Mouse (Mus musculus): Measurements from ENCODE around the gene Akap1. TPM values are rescaled to one million over a fixed set of nuclear protein-coding genes. Genes with fewer than 3 reads are reported as not detected.
A peak's percentile ranks its signal among the peaks of the same experiment; 100 is the strongest.

Gene Akap1
- total RNA-seq, 2 experiments from 2014 or later: 114 TPM

DNA sequence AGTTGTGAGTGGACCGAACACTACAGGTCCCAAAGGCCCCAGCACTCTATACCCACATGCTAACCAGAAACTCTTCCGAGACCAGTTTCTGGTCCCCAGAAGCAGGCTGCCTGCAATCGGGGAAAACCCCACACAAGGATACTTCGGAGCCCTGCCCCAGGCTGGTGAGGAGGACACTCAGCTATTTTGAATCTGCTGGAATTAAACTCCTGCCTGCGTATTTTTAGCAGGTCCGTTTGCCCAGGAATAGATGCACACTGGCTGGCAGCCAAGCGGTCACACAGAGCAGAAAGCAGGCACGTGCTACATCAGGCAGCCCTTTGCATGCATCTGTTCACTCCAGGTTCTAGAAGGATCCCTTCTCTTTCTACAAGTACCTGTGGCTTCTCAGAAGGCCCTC is 15.1 kb downstream of the Akap1 start:
- intact Hi-C loops (cut with DNase I): loop anchor here (5.0 kb wide), 1 partner anchor 123 kb away; the partner anchor contains the start of gene Coil
- peak; percentile 80 to 85 for DNase-seq

DNA sequence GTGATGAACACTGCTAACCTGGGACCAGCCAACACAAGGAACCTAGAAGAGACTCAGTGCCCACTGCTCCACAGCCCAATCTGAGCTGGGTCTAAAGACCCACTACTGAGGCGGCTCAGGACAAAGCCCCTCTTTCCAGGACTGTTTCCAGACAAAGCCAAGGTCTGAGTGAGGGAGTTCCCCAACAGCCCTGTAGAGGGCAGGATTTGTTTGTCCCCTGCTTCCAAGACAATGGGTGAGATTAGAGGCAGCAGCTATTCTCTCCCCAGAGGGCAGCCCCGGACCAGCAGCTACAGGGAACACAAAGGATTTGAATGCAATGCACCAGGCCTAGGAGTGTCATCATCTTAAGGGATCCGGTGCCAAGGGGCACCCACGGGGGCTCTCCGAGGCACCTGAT is 15.8 kb downstream of the Akap1 start:
- DNase-seq: peak; percentile 69 to 80
- intact Hi-C loops (cut with DNase I): loop anchor here (1.0 to 5.0 kb wide), 3 partner anchors 60 to 124 kb away; partner anchors contain the start of genes Coil and Scpep1

DNA sequence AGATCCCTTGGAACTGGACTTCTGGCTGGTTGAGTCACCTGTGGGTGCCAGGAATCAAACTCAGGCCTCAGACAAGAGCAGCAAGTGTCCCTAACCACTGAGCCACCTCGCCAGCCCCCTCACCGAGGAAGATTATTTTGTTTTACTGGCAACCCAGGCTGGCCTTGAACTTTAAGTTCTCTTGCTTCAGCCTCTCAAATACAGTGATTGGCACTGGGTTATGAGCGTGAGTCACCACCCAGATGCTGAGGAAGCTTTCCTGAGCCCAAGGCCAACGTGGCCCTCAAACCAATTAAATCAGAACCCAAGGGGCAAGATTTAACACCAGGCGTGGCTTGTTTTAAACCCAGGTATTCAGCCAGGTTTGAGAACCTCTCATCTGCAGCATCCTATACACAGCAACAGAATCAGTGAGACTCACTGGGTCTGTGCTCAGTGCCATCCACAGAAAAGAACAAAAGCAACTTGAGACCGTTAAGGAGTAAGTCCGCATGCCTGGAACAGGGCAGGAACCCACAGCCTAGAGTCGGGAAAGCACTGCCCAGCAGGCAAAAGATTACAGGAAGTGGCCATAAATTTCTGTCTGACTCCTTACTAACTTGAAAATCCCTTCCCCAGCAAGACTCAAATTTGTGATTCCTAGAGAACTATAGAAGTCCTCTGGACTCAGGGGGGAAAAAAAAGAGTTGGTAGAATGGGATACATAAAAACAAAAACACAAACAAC is 16.9 kb downstream of the Akap1 start:
- no peak for DNase-seq
- intact Hi-C loops (cut with DNase I): loop anchor here (1.0 to 5.0 kb wide), 3 partner anchors 61 to 125 kb away; partner anchors contain the start of genes Coil and Scpep1

DNA sequence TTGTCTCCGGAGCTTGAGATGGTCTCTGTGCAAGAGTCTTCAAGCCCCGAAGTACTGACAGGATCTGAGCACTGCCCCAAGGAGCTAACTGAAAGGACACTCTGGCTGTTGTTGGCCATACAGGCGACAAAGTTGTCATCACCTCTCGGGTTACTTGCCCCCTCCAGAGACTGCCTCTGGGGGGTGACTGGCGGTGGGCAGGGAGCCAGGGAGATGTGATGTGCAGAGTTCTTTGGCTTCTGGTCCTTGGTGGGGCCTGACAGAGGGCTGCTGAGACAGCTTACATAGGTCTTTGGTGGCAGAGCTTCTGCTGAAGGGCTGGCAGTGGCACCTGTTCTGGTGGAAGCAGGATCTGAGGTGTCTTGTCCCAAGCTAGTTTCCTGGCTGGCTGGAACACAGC is 20.0 kb downstream of the Akap1 start:
- intact Hi-C loops (cut with DNase I): no loop called here
- DNase-seq: no peak

DNA sequence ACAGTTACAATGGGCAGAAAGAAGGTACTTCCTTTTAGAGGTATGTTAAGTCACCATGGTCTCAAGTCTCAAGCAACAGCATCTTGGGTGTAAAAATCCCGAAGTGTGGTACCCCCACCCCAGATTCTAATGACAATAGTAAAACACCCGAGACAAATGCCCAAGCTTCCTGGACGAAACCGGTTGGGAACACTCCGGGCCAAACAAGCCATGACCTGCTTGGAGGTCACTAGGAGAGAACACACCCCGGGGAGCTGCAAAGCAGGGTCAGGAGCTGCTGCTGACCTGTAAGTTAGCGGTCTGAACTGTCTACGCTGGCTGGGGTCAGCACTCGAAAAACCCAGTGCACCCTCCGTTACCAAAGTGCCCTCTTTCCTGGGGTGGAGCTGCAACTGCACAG is 21.1 kb downstream of the Akap1 start:
- intact Hi-C loops (cut with DNase I): no loop called here

GRCm38 (mm10) chr11:88842315-88842975 is 21.9 kb downstream of the Akap1 start:
- DNase-seq: no peak
- intact Hi-C loops (cut with DNase I): no loop called here

More for the DNA sequence above, 21.1 kb downstream of the Akap1 start:
- DNase-seq: no peak

DNA sequence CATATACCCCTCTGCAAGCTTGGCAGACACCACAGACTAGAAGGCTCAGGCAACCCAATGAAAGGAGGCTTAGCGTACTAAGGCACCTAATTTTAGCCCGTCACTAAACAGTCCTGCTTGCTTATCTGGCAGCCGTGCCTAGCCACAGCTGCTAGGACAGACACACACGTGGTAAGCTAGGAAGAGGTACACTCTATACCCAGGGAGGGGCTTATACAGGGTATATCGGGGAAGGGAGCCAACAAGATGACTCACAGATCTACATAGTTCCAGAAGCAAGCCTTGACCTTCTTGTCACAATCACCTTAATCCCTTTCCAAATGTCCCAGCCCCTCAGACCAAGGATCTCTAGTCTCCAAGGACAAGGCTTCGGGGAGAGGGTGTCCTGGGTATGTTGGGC is 23.0 kb downstream of the Akap1 start:
- peak in 1 of 2 experiments; percentile 29 for DNase-seq
- intact Hi-C loops (cut with DNase I): no loop called here

DNA sequence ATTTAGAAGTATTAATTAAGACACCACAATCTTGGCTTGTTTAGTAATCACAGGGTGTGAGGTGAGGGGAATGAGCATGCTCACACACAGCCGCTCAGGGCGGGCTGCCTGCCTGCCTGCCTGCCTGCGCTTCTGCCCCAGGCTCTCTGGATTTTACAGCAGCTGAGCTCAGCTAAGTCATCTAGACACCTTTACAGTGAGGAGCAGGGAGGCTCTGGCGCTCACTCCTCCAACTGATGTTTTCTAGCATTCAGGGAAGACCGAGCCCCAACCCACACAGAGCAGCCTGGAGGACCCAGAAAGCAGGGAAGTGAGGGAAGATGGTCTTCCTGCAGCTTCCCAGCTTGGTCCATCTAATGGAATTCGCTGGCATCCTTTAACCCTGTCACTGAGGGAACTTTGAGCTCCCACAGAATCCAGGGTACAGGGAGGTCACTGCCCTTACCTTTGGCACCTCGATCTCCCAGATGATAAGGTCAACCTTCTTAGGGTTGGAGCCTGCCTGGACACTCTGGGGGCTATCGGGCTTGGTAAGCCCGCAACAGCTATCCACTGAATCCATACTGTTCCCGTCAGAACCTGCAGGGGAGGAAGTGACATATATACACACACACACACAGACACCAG is 23.5 kb downstream of the Akap1 start:
- intact Hi-C loops (cut with DNase I): no loop called here
- DNase-seq: no peak

DNA sequence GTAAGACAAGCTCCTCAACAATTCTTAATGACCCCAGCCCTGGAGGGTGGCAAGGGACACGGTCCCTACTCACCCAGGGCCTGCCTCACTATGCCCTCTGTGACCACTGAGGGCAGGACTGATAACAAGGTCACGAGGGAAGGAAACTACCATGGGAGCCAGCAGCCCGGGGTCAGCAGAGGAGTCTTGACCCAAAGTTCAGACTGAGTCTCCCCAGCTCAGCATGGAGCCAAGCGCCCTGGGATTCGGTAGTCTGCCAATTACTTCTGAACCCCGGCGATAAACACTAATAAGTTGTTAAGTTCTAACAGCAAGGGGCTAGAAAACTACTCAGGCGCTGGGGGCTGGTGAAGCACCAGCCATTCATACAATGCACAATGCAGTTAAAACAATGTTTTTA is 24.1 kb downstream of the Akap1 start:
- intact Hi-C loops (cut with DNase I): no loop called here
- no peak for DNase-seq

DNA sequence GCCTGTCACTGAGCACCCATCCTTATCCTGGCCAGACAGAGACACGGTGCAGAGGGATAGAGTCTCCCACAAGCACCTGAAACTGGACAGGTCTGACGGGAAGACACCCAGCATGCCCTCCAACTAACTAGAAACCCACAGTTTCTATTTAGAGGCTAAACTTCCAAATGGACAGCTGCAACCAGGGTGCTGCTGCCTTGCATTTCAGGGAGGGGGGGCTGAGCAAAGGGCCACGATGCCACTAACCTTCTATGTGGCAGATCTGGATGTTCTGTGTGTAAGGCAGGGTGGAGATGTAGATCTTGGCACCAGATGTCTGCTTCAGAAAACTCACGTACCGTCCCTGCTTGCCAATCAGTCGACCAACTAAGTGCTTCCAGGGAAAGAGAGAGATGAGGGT is 25.0 kb downstream of the Akap1 start:
- intact Hi-C loops (cut with DNase I): no loop called here
- no peak for DNase-seq

DNA sequence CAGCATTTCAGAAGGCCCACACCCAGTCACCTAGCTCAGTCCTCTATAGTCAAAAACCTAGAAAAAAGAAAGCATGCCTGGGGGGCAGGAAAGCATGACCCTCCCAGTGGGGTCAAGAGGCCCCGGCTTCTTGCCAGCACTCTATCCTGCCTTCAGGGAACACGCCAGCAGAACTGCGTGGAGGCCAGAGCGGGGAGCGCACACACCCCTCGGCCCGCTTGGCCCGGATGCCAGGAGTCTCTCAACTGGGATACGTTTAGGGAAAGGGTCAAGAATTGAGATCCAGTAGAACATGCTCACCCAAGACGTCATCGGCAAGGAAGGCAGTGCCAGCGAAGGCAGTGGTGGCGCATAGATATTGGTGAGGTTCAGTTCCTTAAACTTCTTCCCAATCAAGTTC is 25.8 kb downstream of the Akap1 start:
- no peak for DNase-seq
- intact Hi-C loops (cut with DNase I): no loop called here

GRCm38 (mm10) chr11:88834606-88835005 is 29.8 kb downstream of the Akap1 start:
- intact Hi-C loops (cut with DNase I): no loop called here
- no peak for DNase-seq

- no peak for DNase-seq
- intact Hi-C loops (cut with DNase I): no loop called here
These were observed 30.3 kb downstream of the Akap1 start for GRCm38 (mm10) chr11:88834134-88834533.

DNA sequence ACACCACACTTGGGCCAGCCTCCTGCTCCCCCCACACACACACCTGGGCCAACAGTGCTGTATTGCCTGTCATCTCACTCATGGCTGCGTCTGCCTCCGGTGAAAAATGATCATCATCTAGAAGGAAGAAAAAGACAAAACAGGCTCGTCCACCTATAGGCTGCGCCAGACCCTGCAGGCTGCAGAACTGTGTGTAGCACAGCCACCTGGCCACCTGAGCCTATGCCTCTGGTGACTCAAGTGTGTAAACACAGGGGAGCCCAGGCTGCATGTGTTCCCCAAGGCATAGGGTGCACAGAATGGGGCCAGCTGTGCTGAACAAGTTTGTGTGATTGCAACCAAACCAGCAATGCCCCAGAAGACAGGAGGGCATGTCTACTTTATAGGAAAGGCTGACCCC is 31.3 kb downstream of the Akap1 start:
- no peak for DNase-seq
- intact Hi-C loops (cut with DNase I): no loop called here

DNA sequence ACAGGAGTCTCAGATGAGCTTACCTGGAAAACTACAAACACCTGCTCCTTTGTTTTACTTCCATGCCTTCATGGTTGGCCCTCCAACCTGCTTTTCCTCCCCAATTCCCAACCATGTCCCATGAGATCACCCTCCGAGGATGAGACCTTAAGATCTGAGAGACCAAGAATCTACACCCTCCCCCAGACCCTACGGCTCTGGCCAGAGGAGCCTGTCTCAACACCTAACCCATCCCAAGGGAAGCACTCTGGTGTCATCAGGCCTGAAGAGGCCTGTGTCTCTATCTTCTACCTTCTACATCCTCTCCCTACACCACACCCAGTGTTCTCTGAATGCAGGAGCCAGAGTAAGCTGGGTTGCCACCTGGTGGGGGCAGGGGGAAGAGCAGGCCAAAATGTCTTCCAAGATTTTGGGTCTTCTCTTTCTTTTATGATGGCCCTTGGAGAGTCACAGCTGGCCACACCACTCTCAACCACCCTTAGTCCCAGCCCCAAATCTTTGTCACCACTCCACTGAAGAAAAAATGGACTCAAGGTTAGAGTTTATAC is 34.1 kb downstream of the Akap1 start:
- intact Hi-C loops (cut with DNase I): no loop called here
- peak in 1 of 2 experiments; percentile 50 for DNase-seq

DNA sequence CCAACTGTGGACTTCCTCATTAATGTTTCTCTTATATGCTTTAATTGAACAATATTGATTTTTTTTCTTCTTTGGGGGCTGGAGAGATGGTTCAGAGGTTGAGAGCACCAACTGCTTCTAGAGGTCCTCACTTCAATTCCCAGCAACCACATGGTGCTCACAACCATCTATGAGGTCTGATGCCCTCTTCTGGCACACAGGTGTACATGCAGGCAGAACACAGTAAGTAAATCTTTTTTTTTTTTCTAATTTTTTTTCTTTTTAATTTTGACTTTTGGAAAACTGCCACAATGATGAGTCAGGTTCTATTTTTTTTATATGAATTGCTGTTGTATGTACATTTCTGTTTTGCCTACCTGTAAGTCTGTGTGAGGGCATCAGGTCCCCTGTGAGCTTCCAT is 35.9 kb downstream of the Akap1 start:
- intact Hi-C loops (cut with DNase I): no loop called here
- no peak for DNase-seq

DNA sequence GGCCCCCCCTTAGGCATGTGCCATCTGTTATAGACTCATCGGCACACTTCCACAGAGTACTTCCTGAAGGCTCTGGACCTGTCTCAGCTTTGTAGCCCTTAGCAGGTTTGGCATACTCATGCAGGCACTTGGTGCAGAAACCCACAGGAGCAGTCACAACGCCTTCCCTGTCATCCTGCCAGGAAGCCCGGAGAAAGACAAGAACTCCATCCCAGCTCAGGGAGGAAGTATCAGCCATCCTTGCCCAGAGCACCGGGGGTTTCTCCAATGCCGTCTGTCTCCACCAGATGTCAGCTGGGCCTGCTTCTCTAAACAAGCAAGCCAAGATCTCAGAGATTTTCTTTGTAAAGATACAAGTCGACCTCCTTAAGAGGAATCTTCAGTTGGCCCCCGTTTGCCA is 38.5 kb downstream of the Akap1 start:
- intact Hi-C loops (cut with DNase I): no loop called here
- no peak for DNase-seq

DNA sequence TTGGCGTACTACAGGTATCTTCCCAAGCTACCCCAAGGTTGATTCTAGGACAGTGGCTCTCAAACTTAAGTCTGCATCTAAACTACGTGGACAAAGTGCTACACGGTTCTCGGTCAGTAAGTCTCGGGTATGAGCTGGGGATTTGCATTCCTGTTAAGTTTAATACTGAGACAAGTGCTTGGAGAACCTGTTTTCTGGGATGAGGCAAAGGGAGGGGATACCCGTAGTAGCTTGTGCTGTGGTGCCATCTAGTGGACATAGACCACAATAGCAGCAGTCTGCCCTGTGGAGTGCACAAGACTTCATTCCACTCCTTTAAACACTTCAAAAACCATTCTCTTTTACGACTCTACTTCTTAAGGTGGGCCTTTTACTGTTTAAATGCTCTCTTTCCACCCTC is 41.4 kb downstream of the Akap1 start:
- peak; percentile 59 to 78 for DNase-seq
- intact Hi-C loops (cut with DNase I): loop anchor here (1.0 to 5.0 kb wide), 8 partner anchors 91 to 856 kb away; partner anchors contain the start of gene Ccdc182

DNA sequence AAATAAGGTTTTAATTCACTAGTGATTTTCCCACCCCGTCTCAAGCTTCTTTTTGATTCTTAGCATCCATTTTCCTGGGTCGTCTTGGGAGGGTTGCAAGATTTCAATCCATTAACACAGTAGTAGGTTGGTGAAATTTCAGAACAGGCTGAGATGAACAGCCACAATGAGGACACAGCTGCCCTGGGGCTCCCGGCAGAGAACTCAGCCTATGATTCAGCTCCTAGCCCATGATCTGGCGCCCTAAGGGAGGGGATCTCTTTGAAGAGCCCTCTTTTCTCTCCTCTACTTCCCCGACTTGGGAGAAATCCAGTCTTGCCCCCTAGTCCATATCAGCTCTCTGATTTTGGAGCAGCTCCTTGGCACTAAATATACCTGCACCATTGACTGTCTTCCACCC is 41.9 kb downstream of the Akap1 start:
- intact Hi-C loops (cut with DNase I): loop anchor here (2.0 to 5.0 kb wide), 6 partner anchors 90 to 855 kb away; partner anchors contain the start of gene Ccdc182
- DNase-seq: no peak

DNA sequence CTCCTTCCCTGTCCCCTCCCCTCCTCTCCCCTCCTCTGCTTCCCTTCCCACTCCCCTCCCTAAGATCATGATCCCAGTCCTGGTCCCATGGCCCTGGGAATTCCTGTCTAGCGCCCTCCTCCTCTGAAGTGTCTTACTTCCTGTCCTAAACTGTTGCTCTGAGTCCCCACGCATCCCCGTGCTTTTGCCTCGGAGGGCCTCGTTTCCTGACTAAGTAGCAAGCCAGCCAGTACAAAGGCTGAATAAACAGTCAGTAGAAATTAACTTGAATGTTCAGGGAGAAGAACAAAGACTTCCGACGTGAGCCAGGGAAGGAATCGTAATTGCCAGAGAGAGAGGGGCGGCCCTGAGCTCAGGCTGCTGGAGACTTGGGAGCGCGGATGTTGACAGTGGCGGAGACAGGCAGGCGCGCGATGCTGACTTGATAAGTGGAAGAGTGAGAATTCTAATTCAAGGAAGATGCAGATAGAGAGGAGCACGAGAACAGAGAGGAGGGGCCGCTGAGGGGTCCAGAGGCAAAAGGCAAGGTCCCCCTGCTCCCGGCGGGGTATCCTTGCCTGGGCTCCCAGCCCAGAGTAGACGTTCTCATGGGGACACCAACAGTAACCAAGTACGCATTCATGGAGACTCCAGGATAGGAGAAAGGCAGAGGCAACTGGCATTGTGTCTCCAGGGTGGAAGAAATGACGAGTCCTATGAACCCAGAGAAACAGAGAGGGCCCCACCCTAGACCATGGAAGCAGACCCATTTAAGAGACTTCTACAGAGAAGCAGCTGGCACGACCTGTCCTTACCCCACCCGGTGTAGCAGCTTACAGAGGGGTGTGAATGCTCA is 43.4 kb downstream of the Akap1 start:
- intact Hi-C loops (cut with DNase I): loop anchor here (5.0 kb wide), 4 partner anchors 89 to 854 kb away; partner anchors contain the start of gene Ccdc182
- DNase-seq: peak; percentile 42 to 44

Measured in heart, postnatal 14 days (tissue).